Mouse (Mus musculus): ENCODE results near the gene Dock3. TPM values are rescaled to one million over a fixed set of nuclear protein-coding genes. Genes with fewer than 3 reads are reported as not detected.

The Dock3 gene
- polyA plus RNA-seq, 1 experiment from 2014 or later: 7.7 TPM

- H3K4me3 ChIP-seq (ENCODE audit: low read depth, low read length): no peak overlapping the region
- WGBS: 74% methylated on average over 10 of the region's 10 CpGs
- no peak overlapping the region for H3K27ac ChIP-seq (ENCODE audit: low read depth, low read length)
- H3K36me3 ChIP-seq (ENCODE audit: control insufficient read depth, insufficient read depth, low read length): no peaks in the 10 kb centered on the region
- DNase-seq (ENCODE audit: low spot score) (no peak), ATAC-seq (ENCODE audit: low FRiP score) (no peak)
- H3K9ac ChIP-seq (ENCODE audit: low read depth, low read length): no peak overlapping the region
- no peaks in the 10 kb centered on the region for H3K9me3 ChIP-seq (ENCODE audit: control insufficient read depth, low read length)
- H3K4me2 ChIP-seq (replicated peaks; ENCODE audit: low read depth, low read length): no peak overlapping the region
- H3K27me3 ChIP-seq (ENCODE audit: control insufficient read depth, insufficient read depth, low read length): no peaks in the 10 kb centered on the region
- no peaks in the 10 kb centered on the region for H3K4me1 ChIP-seq (replicated peaks; ENCODE audit: control insufficient read depth, insufficient read depth, low read length)
Observed at GRCm38 (mm10) chr9:107273184-107273583, 41.5 kb upstream of the Dock3 start.

GRCm38 (mm10) chr9:107272284-107272683 lies 40.6 kb upstream of the Dock3 start:
- Histone ChIP-seq H3K9ac (ENCODE audit: low read depth, low read length) (no peak overlapping the region), H3K4me2 (replicated peaks; ENCODE audit: low read depth, low read length) (no peak overlapping the region), H3K4me1 (replicated peaks; ENCODE audit: control insufficient read depth, insufficient read depth, low read length) (no peaks in the 10 kb centered on the region), H3K9me3 (ENCODE audit: control insufficient read depth, low read length) (no peaks in the 10 kb centered on the region), H3K27ac (ENCODE audit: low read depth, low read length) (no peak overlapping the region), H3K27me3 (ENCODE audit: control insufficient read depth, insufficient read depth, low read length) (no peaks in the 10 kb centered on the region), H3K4me3 (ENCODE audit: low read depth, low read length) (no peak overlapping the region), H3K36me3 (ENCODE audit: control insufficient read depth, insufficient read depth, low read length) (no peaks in the 10 kb centered on the region)
- no peak for ATAC-seq (ENCODE audit: low FRiP score)
- no peak for DNase-seq (ENCODE audit: low spot score)
- WGBS: 80% methylated on average over 4 of the region's 4 CpGs

GRCm38 (mm10) chr9:107271177-107271938 lies 39.6 kb upstream of the Dock3 start:
- WGBS: 78% methylated on average over 7 of the region's 7 CpGs
- Histone ChIP-seq H3K4me3 (ENCODE audit: low read depth, low read length) (no peak overlapping the region), H3K4me2 (replicated peaks; ENCODE audit: low read depth, low read length) (no peak overlapping the region), H3K27ac (ENCODE audit: low read depth, low read length) (no peak overlapping the region), H3K4me1 (replicated peaks; ENCODE audit: control insufficient read depth, insufficient read depth, low read length) (no peaks in the 10 kb centered on the region), H3K27me3 (ENCODE audit: control insufficient read depth, insufficient read depth, low read length) (no peaks in the 10 kb centered on the region), H3K9me3 (ENCODE audit: control insufficient read depth, low read length) (no peaks in the 10 kb centered on the region), H3K9ac (ENCODE audit: low read depth, low read length) (no peak overlapping the region), H3K36me3 (ENCODE audit: control insufficient read depth, insufficient read depth, low read length) (no peaks in the 10 kb centered on the region)
- ATAC-seq (ENCODE audit: low FRiP score) (no peak), DNase-seq (ENCODE audit: low spot score) (no peak)

- Histone ChIP-seq H3K9me3 (ENCODE audit: control insufficient read depth, low read length) (no peaks in the 10 kb centered on the region), H3K27ac (ENCODE audit: low read depth, low read length) (no peak overlapping the region), H3K4me2 (replicated peaks; ENCODE audit: low read depth, low read length) (no peak overlapping the region), H3K4me3 (ENCODE audit: low read depth, low read length) (no peak overlapping the region), H3K9ac (ENCODE audit: low read depth, low read length) (no peak overlapping the region), H3K4me1 (replicated peaks; ENCODE audit: control insufficient read depth, insufficient read depth, low read length) (no peaks in the 10 kb centered on the region), H3K27me3 (ENCODE audit: control insufficient read depth, insufficient read depth, low read length) (no peaks in the 10 kb centered on the region), H3K36me3 (ENCODE audit: control insufficient read depth, insufficient read depth, low read length) (no peaks in the 10 kb centered on the region)
- ATAC-seq (ENCODE audit: low FRiP score): no peak
- DNase-seq (ENCODE audit: low spot score): no peak
- WGBS: 100% methylated on average over 1 of the region's 1 CpGs
Observed at GRCm38 (mm10) chr9:107269772-107270171, 38.1 kb upstream of the Dock3 start.

GRCm38 (mm10) chr9:107267721-107268402 lies 36.2 kb upstream of the Dock3 start:
- no peaks in the 10 kb centered on the region for H3K27me3 ChIP-seq (ENCODE audit: control insufficient read depth, insufficient read depth, low read length)
- WGBS: 60% methylated on average over 4 of the region's 4 CpGs
- H3K36me3 ChIP-seq (ENCODE audit: control insufficient read depth, insufficient read depth, low read length): no peaks in the 10 kb centered on the region

GRCm38 (mm10) chr9:107267028-107267427 lies 35.3 kb upstream of the Dock3 start:
- Histone ChIP-seq H3K9me3 (ENCODE audit: control insufficient read depth, low read length) (no peaks in the 10 kb centered on the region), H3K9ac (ENCODE audit: low read depth, low read length) (no peak overlapping the region), H3K4me1 (replicated peaks; ENCODE audit: control insufficient read depth, insufficient read depth, low read length) (no peaks in the 10 kb centered on the region), H3K36me3 (ENCODE audit: control insufficient read depth, insufficient read depth, low read length) (no peaks in the 10 kb centered on the region), H3K27ac (ENCODE audit: low read depth, low read length) (no peak overlapping the region), H3K4me2 (replicated peaks; ENCODE audit: low read depth, low read length) (no peak overlapping the region), H3K27me3 (ENCODE audit: control insufficient read depth, insufficient read depth, low read length) (no peaks in the 10 kb centered on the region), H3K4me3 (ENCODE audit: low read depth, low read length) (no peak overlapping the region)
- 77% methylated on average over 1 of the region's 1 CpGs for WGBS
- DNase-seq (ENCODE audit: low spot score) (no peak), ATAC-seq (ENCODE audit: low FRiP score) (no peak)

More at GRCm38 (mm10) chr9:107267721-107268402, 36.2 kb upstream of the Dock3 start:
- ATAC-seq (ENCODE audit: low FRiP score): no peak
- H3K9ac ChIP-seq (ENCODE audit: low read depth, low read length): no peak overlapping the region
- H3K4me3 ChIP-seq (ENCODE audit: low read depth, low read length): no peak overlapping the region
- no peaks in the 10 kb centered on the region for H3K9me3 ChIP-seq (ENCODE audit: control insufficient read depth, low read length)
- DNase-seq (ENCODE audit: low spot score): no peak
- H3K4me2 ChIP-seq (replicated peaks; ENCODE audit: low read depth, low read length): no peak overlapping the region
- H3K27ac ChIP-seq (ENCODE audit: low read depth, low read length): no peak overlapping the region
- no peaks in the 10 kb centered on the region for H3K4me1 ChIP-seq (replicated peaks; ENCODE audit: control insufficient read depth, insufficient read depth, low read length)

GRCm38 (mm10) chr9:107264731-107265130 lies 33.0 kb upstream of the Dock3 start:
- no peak overlapping the region for H3K27ac ChIP-seq (ENCODE audit: low read depth, low read length)
- ATAC-seq (ENCODE audit: low FRiP score) (no peak), DNase-seq (ENCODE audit: low spot score) (no peak)
- H3K4me3 ChIP-seq (ENCODE audit: low read depth, low read length): no peak overlapping the region
- no peak overlapping the region for H3K4me2 ChIP-seq (replicated peaks; ENCODE audit: low read depth, low read length)
- no peaks in the 10 kb centered on the region for H3K4me1 ChIP-seq (replicated peaks; ENCODE audit: control insufficient read depth, insufficient read depth, low read length)
- H3K9ac ChIP-seq (ENCODE audit: low read depth, low read length): no peak overlapping the region
- H3K27me3 ChIP-seq (ENCODE audit: control insufficient read depth, insufficient read depth, low read length): no peaks in the 10 kb centered on the region
- WGBS: 63% methylated on average over 3 of the region's 3 CpGs
- no peaks in the 10 kb centered on the region for H3K36me3 ChIP-seq (ENCODE audit: control insufficient read depth, insufficient read depth, low read length)
- no peaks in the 10 kb centered on the region for H3K9me3 ChIP-seq (ENCODE audit: control insufficient read depth, low read length)

- Histone ChIP-seq H3K9me3 (ENCODE audit: control insufficient read depth, low read length) (no peaks in the 10 kb centered on the region), H3K9ac (ENCODE audit: low read depth, low read length) (no peak overlapping the region), H3K27me3 (ENCODE audit: control insufficient read depth, insufficient read depth, low read length) (no peaks in the 10 kb centered on the region), H3K4me1 (replicated peaks; ENCODE audit: control insufficient read depth, insufficient read depth, low read length) (no peaks in the 10 kb centered on the region), H3K4me3 (ENCODE audit: low read depth, low read length) (no peak overlapping the region), H3K4me2 (replicated peaks; ENCODE audit: low read depth, low read length) (no peak overlapping the region), H3K27ac (ENCODE audit: low read depth, low read length) (no peak overlapping the region), H3K36me3 (ENCODE audit: control insufficient read depth, insufficient read depth, low read length) (no peaks in the 10 kb centered on the region)
- 90% methylated on average over 5 of the region's 5 CpGs for WGBS
- no peak for DNase-seq (ENCODE audit: low spot score)
- no peak for ATAC-seq (ENCODE audit: low FRiP score)
Observed at GRCm38 (mm10) chr9:107263912-107264311, 32.2 kb upstream of the Dock3 start.

- DNase-seq (ENCODE audit: low spot score): no peak
- no peak overlapping the region for H3K27ac ChIP-seq (ENCODE audit: low read depth, low read length)
- ATAC-seq (ENCODE audit: low FRiP score): no peak
- no peaks in the 10 kb centered on the region for H3K9me3 ChIP-seq (ENCODE audit: control insufficient read depth, low read length)
- no peaks in the 10 kb centered on the region for H3K4me1 ChIP-seq (replicated peaks; ENCODE audit: control insufficient read depth, insufficient read depth, low read length)
- no peaks in the 10 kb centered on the region for H3K27me3 ChIP-seq (ENCODE audit: control insufficient read depth, insufficient read depth, low read length)
- H3K4me2 ChIP-seq (replicated peaks; ENCODE audit: low read depth, low read length): no peak overlapping the region
- no peaks in the 10 kb centered on the region for H3K36me3 ChIP-seq (ENCODE audit: control insufficient read depth, insufficient read depth, low read length)
- no peak overlapping the region for H3K9ac ChIP-seq (ENCODE audit: low read depth, low read length)
- 81% methylated on average over 7 of the region's 7 CpGs for WGBS
- H3K4me3 ChIP-seq (ENCODE audit: low read depth, low read length): no peak overlapping the region
Observed at GRCm38 (mm10) chr9:107262375-107262774, 30.7 kb upstream of the Dock3 start.

Data from hindbrain, embryonic 11.5 days (tissue).